Mouse (Mus musculus): ENCODE measurements at regions not wholly inside any gene's neighbourhood (a gene's known extent, or its start where the extent isn't known, plus 50 kb on each side); places are given as distances from the start of the nearest gene placed in this dataset.

GRCm38 (mm10) chr9:79215986-79216385 lies 502.6 kb downstream of the Col12a1 start:
- no peak overlapping the region for H3K4me2 ChIP-seq (ENCODE audit: low read length)
- H3K4me3 ChIP-seq (ENCODE audit: control insufficient read depth in 1 of 2, insufficient read depth in 1 of 2, low read depth in 1 of 2, low read length in 2 of 2) = no peak overlapping the region
- H3K27ac ChIP-seq (replicated peaks in 1 of 2; ENCODE audit: control insufficient read depth in 1 of 2, insufficient read depth in 1 of 2, low read depth in 2 of 2, low read length in 2 of 2) = peak overlapping the region; percentile 27 to 65
- H3K9ac ChIP-seq (ENCODE audit: low read length) = no peak overlapping the region
- H3K36me3 ChIP-seq (ENCODE audit: control insufficient read depth, insufficient read depth, low read length) = no peaks in the 10 kb centered on the region
- peaks cover 0 to 14% of the 10 kb centered on the region in 2 experiments; a peak in 3 of 4 replicates for H3K4me1 ChIP-seq (ENCODE audit: control insufficient read depth in 2 of 2, insufficient read depth in 2 of 2, low read length in 2 of 2)
- no peaks in the 10 kb centered on the region for H3K27me3 ChIP-seq (ENCODE audit: control insufficient read depth, insufficient read depth, low read length)
- 27% methylated on average over 3 of the region's 3 CpGs for WGBS
- no peaks in the 10 kb centered on the region for H3K9me3 ChIP-seq (ENCODE audit: control insufficient read depth, low read length)
- no peak for ATAC-seq (ENCODE audit: insufficient number of reproducible peaks, insufficient read depth, low FRiP score, low read depth)

GRCm38 (mm10) chr9:79216432-79216831 lies 502.2 kb downstream of the Col12a1 start:
- no peak overlapping the region for H3K9ac ChIP-seq (ENCODE audit: low read length)
- no peak overlapping the region for H3K4me3 ChIP-seq (ENCODE audit: control insufficient read depth in 1 of 2, insufficient read depth in 1 of 2, low read depth in 1 of 2, low read length in 2 of 2)
- no peaks in the 10 kb centered on the region for H3K9me3 ChIP-seq (ENCODE audit: control insufficient read depth, low read length)
- ATAC-seq (ENCODE audit: insufficient number of reproducible peaks, insufficient read depth, low FRiP score, low read depth) = no peak
- WGBS = 60% methylated on average over 2 of the region's 2 CpGs
- H3K27me3 ChIP-seq (ENCODE audit: control insufficient read depth, insufficient read depth, low read length) = no peaks in the 10 kb centered on the region
- H3K4me1 ChIP-seq (ENCODE audit: control insufficient read depth in 2 of 2, insufficient read depth in 2 of 2, low read length in 2 of 2) = peaks cover 0 to 14% of the 10 kb centered on the region in 2 experiments; a peak in 3 of 4 replicates
- peak overlapping the region; percentile 27 to 65 for H3K27ac ChIP-seq (replicated peaks in 1 of 2; ENCODE audit: control insufficient read depth in 1 of 2, insufficient read depth in 1 of 2, low read depth in 2 of 2, low read length in 2 of 2)
- H3K4me2 ChIP-seq (ENCODE audit: low read length) = no peak overlapping the region
- H3K36me3 ChIP-seq (ENCODE audit: control insufficient read depth, insufficient read depth, low read length) = no peaks in the 10 kb centered on the region

GRCm38 (mm10) chr9:79233081-79233480 lies 485.6 kb downstream of the Col12a1 start:
- Histone ChIP-seq H3K4me3 (ENCODE audit: control insufficient read depth in 1 of 2, insufficient read depth in 1 of 2, low read depth in 1 of 2, low read length in 2 of 2) (no peak overlapping the region), H3K4me1 (ENCODE audit: control insufficient read depth in 2 of 2, insufficient read depth in 2 of 2, low read length in 2 of 2) (no peaks in the 10 kb centered on the region), H3K9ac (ENCODE audit: low read length) (no peak overlapping the region), H3K4me2 (ENCODE audit: low read length) (no peak overlapping the region), H3K36me3 (ENCODE audit: control insufficient read depth, insufficient read depth, low read length) (no peaks in the 10 kb centered on the region), H3K27ac (replicated peaks in 1 of 2; ENCODE audit: control insufficient read depth in 1 of 2, insufficient read depth in 1 of 2, low read depth in 2 of 2, low read length in 2 of 2) (no peak overlapping the region), H3K9me3 (ENCODE audit: control insufficient read depth, low read length) (no peaks in the 10 kb centered on the region), H3K27me3 (ENCODE audit: control insufficient read depth, insufficient read depth, low read length) (no peaks in the 10 kb centered on the region)
- no peak for ATAC-seq (ENCODE audit: insufficient number of reproducible peaks, insufficient read depth, low FRiP score, low read depth)
- 74% methylated on average over 3 of the region's 3 CpGs for WGBS

GRCm38 (mm10) chr9:79233751-79234150 lies 484.9 kb downstream of the Col12a1 start:
- Histone ChIP-seq H3K9me3 (ENCODE audit: control insufficient read depth, low read length) (no peaks in the 10 kb centered on the region), H3K27me3 (ENCODE audit: control insufficient read depth, insufficient read depth, low read length) (no peaks in the 10 kb centered on the region), H3K9ac (ENCODE audit: low read length) (no peak overlapping the region), H3K4me1 (ENCODE audit: control insufficient read depth in 2 of 2, insufficient read depth in 2 of 2, low read length in 2 of 2) (no peaks in the 10 kb centered on the region), H3K4me2 (ENCODE audit: low read length) (no peak overlapping the region), H3K27ac (replicated peaks in 1 of 2; ENCODE audit: control insufficient read depth in 1 of 2, insufficient read depth in 1 of 2, low read depth in 2 of 2, low read length in 2 of 2) (no peak overlapping the region), H3K4me3 (ENCODE audit: control insufficient read depth in 1 of 2, insufficient read depth in 1 of 2, low read depth in 1 of 2, low read length in 2 of 2) (no peak overlapping the region), H3K36me3 (ENCODE audit: control insufficient read depth, insufficient read depth, low read length) (no peaks in the 10 kb centered on the region)
- ATAC-seq (ENCODE audit: insufficient number of reproducible peaks, insufficient read depth, low FRiP score, low read depth) = no peak
- WGBS = 77% methylated on average over 1 of the region's 1 CpGs

- WGBS = 89% methylated on average over 13 of the region's 13 CpGs
- ATAC-seq (ENCODE audit: insufficient number of reproducible peaks, insufficient read depth, low FRiP score, low read depth) = no peak
- H3K27me3 ChIP-seq (ENCODE audit: control insufficient read depth, insufficient read depth, low read length) = no peaks in the 10 kb centered on the region
These were observed 448.9 kb downstream of the Col12a1 start for GRCm38 (mm10) chr9:79269646-79270213.

GRCm38 (mm10) chr9:79270256-79270655 lies 448.4 kb downstream of the Col12a1 start:
- H3K9ac ChIP-seq (ENCODE audit: low read length) = no peak overlapping the region
- no peak overlapping the region for H3K4me3 ChIP-seq (ENCODE audit: control insufficient read depth in 1 of 2, insufficient read depth in 1 of 2, low read depth in 1 of 2, low read length in 2 of 2)
- 26% methylated on average over 2 of the region's 2 CpGs for WGBS
- H3K4me2 ChIP-seq (ENCODE audit: low read length) = no peak overlapping the region
- no peaks in the 10 kb centered on the region for H3K36me3 ChIP-seq (ENCODE audit: control insufficient read depth, insufficient read depth, low read length)
- no peaks in the 10 kb centered on the region for H3K9me3 ChIP-seq (ENCODE audit: control insufficient read depth, low read length)
- H3K27me3 ChIP-seq (ENCODE audit: control insufficient read depth, insufficient read depth, low read length) = no peaks in the 10 kb centered on the region
- H3K4me1 ChIP-seq (ENCODE audit: control insufficient read depth in 2 of 2, insufficient read depth in 2 of 2, low read length in 2 of 2) = no peaks in the 10 kb centered on the region
- no peak for ATAC-seq (ENCODE audit: insufficient number of reproducible peaks, insufficient read depth, low FRiP score, low read depth)
- H3K27ac ChIP-seq (replicated peaks in 1 of 2; ENCODE audit: control insufficient read depth in 1 of 2, insufficient read depth in 1 of 2, low read depth in 2 of 2, low read length in 2 of 2) = no peak overlapping the region

More at GRCm38 (mm10) chr9:79269646-79270213, 448.9 kb downstream of the Col12a1 start:
- H3K27ac ChIP-seq (replicated peaks in 1 of 2; ENCODE audit: control insufficient read depth in 1 of 2, insufficient read depth in 1 of 2, low read depth in 2 of 2, low read length in 2 of 2) = no peak overlapping the region
- no peak overlapping the region for H3K4me3 ChIP-seq (ENCODE audit: control insufficient read depth in 1 of 2, insufficient read depth in 1 of 2, low read depth in 1 of 2, low read length in 2 of 2)
- H3K4me2 ChIP-seq (ENCODE audit: low read length) = no peak overlapping the region
- H3K36me3 ChIP-seq (ENCODE audit: control insufficient read depth, insufficient read depth, low read length) = no peaks in the 10 kb centered on the region
- no peaks in the 10 kb centered on the region for H3K4me1 ChIP-seq (ENCODE audit: control insufficient read depth in 2 of 2, insufficient read depth in 2 of 2, low read length in 2 of 2)
- no peaks in the 10 kb centered on the region for H3K9me3 ChIP-seq (ENCODE audit: control insufficient read depth, low read length)
- H3K9ac ChIP-seq (ENCODE audit: low read length) = no peak overlapping the region

- Histone ChIP-seq H3K36me3 (ENCODE audit: control insufficient read depth, insufficient read depth, low read length) (no peaks in the 10 kb centered on the region), H3K9ac (ENCODE audit: low read length) (no peak overlapping the region), H3K9me3 (ENCODE audit: control insufficient read depth, low read length) (no peaks in the 10 kb centered on the region), H3K27ac (replicated peaks in 1 of 2; ENCODE audit: control insufficient read depth in 1 of 2, insufficient read depth in 1 of 2, low read depth in 2 of 2, low read length in 2 of 2) (no peak overlapping the region), H3K27me3 (ENCODE audit: control insufficient read depth, insufficient read depth, low read length) (no peaks in the 10 kb centered on the region), H3K4me2 (ENCODE audit: low read length) (no peak overlapping the region), H3K4me3 (ENCODE audit: control insufficient read depth in 1 of 2, insufficient read depth in 1 of 2, low read depth in 1 of 2, low read length in 2 of 2) (no peak overlapping the region), H3K4me1 (ENCODE audit: control insufficient read depth in 2 of 2, insufficient read depth in 2 of 2, low read length in 2 of 2) (no peaks in the 10 kb centered on the region)
- ATAC-seq (ENCODE audit: insufficient number of reproducible peaks, insufficient read depth, low FRiP score, low read depth) = no peak
- WGBS = 80% methylated on average over 3 of the region's 3 CpGs
These were observed 430.8 kb downstream of the Col12a1 start for GRCm38 (mm10) chr9:79287849-79288248.

GRCm38 (mm10) chr9:79295306-79295705 lies 423.3 kb downstream of the Col12a1 start:
- no peaks in the 10 kb centered on the region for H3K9me3 ChIP-seq (ENCODE audit: control insufficient read depth, low read length)
- no peaks in the 10 kb centered on the region for H3K4me1 ChIP-seq (ENCODE audit: control insufficient read depth in 2 of 2, insufficient read depth in 2 of 2, low read length in 2 of 2)
- H3K27me3 ChIP-seq (ENCODE audit: control insufficient read depth, insufficient read depth, low read length) = no peaks in the 10 kb centered on the region
- H3K36me3 ChIP-seq (ENCODE audit: control insufficient read depth, insufficient read depth, low read length) = no peaks in the 10 kb centered on the region
- H3K27ac ChIP-seq (replicated peaks in 1 of 2; ENCODE audit: control insufficient read depth in 1 of 2, insufficient read depth in 1 of 2, low read depth in 2 of 2, low read length in 2 of 2) = no peak overlapping the region
- H3K4me2 ChIP-seq (ENCODE audit: low read length) = no peak overlapping the region
- no peak overlapping the region for H3K4me3 ChIP-seq (ENCODE audit: control insufficient read depth in 1 of 2, insufficient read depth in 1 of 2, low read depth in 1 of 2, low read length in 2 of 2)
- no peak for ATAC-seq (ENCODE audit: insufficient number of reproducible peaks, insufficient read depth, low FRiP score, low read depth)
- WGBS = 70% methylated on average over 3 of the region's 3 CpGs
- H3K9ac ChIP-seq (ENCODE audit: low read length) = no peak overlapping the region

Measured in heart, embryonic 14.5 days (tissue).